Mouse (Mus musculus) heart, embryonic 13.5 days (tissue): Measurements from ENCODE around the gene Dyx1c1. TPM values are rescaled to one million over a fixed set of nuclear protein-coding genes. Genes with fewer than 3 reads are reported as not detected.

Source experiments
- ATAC-seq: fragments of 200-750 bp; cut with Nextera tagmentation; 2 replicates; pipeline ENCODE4 v1.8.0; 2017; ENCODE audit warnings: moderate TSS enrichment; ENCODE audit not compliant: insufficient number of reproducible peaks, low FRiP score, low TSS enrichment; ENCODE audit errors: extremely low read depth
- H3K27ac ChIP-seq: fragments of 300-500 bp; sonication (generic); replicated peaks from 2 replicates; pipeline ENCODE4 v1.5.1; 2015; ENCODE audit warnings: moderate library complexity, mild to moderate bottlenecking, inconsistent platforms
- H3K27me3 ChIP-seq: fragments of 300-500 bp; sonication (generic); replicated peaks from 2 replicates; pipeline ENCODE4 v1.6.1; 2015; ENCODE audit warnings: mild to moderate bottlenecking, inconsistent platforms
- H3K36me3 ChIP-seq: fragments of 300-500 bp; sonication (generic); 2 replicates; pipeline ENCODE4 v1.6.1; 2015; ENCODE audit warnings: mild to moderate bottlenecking, inconsistent platforms
- H3K4me1 ChIP-seq: fragments of 300-500 bp; sonication (generic); 2 replicates; pipeline ENCODE4 v1.6.1; 2015; ENCODE audit warnings: inconsistent platforms
- H3K4me2 ChIP-seq: fragments of 300-500 bp; sonication (generic); 2 replicates; pipeline ENCODE4 v1.6.1; 2015; ENCODE audit warnings: inconsistent platforms, mild to moderate bottlenecking, moderate library complexity
- H3K4me3 ChIP-seq: fragments of 300-500 bp; sonication (generic); 2 replicates; pipeline ENCODE4 v1.5.1; 2015; ENCODE audit warnings: moderate library complexity, mild to moderate bottlenecking, inconsistent platforms
- H3K9ac ChIP-seq: fragments of 300-500 bp; sonication (generic); 2 replicates; pipeline ENCODE4 v1.6.1; 2015; ENCODE audit warnings: inconsistent platforms, mild to moderate bottlenecking, moderate library complexity
- H3K9me3 ChIP-seq: fragments of 300-500 bp; sonication (generic); 2 replicates; pipeline ENCODE4 v1.6.1; 2016; ENCODE audit warnings: inconsistent platforms
- WGBS: fragments of 180-500 bp; shearing (Covaris S2); methylation state at CpG from one replicate; pipeline ENCODE4 v1.1.7; 2015; ENCODE audit warnings: mixed read lengths; 5-methylcytosine and 5-hydroxymethylcytosine counted together
- polyA plus RNA-seq: library from polyadenylated mRNA; unstranded; fragments of >200 nt; fragmentation: Nextera tagmentation; extraction: Ambion mirVana; gene quantifications from 2 replicates; pipeline ENCODE4 v1.2.1, GENCODE M21; 2015

The Dyx1c1 gene
- polyA plus RNA-seq, 1 experiment from 2014 or later = 0.88 TPM

- H3K27me3 ChIP-seq = no peaks in the 10 kb centered on the region
- 58% methylated on average over 3 of the region's 3 CpGs for WGBS
- no peak for ATAC-seq
These were observed 15.2 kb upstream of the Dyx1c1 start for GRCm38 (mm10) chr9:72943424-72943823.

GRCm38 (mm10) chr9:72944286-72944685 is 14.3 kb upstream of the Dyx1c1 start:
- 82% methylated on average over 13 of the region's 13 CpGs for WGBS
- Histone ChIP-seq H3K4me2 (no peak overlapping the region), H3K27ac (no peak overlapping the region), H3K9ac (no peak overlapping the region), H3K4me3 (no peak overlapping the region), H3K36me3 (peaks cover 37% of the 10 kb centered on the region), H3K4me1 (no peaks in the 10 kb centered on the region), H3K9me3 (peaks cover 7% of the 10 kb centered on the region), H3K27me3 (no peaks in the 10 kb centered on the region)
- no peak for ATAC-seq

More at GRCm38 (mm10) chr9:72943424-72943823, 15.2 kb upstream of the Dyx1c1 start:
- Histone ChIP-seq H3K36me3 (peaks cover 37% of the 10 kb centered on the region), H3K9me3 (peaks cover 7% of the 10 kb centered on the region), H3K4me2 (no peak overlapping the region), H3K9ac (no peak overlapping the region), H3K4me1 (no peaks in the 10 kb centered on the region), H3K27ac (no peak overlapping the region), H3K4me3 (no peak overlapping the region)

DNA sequence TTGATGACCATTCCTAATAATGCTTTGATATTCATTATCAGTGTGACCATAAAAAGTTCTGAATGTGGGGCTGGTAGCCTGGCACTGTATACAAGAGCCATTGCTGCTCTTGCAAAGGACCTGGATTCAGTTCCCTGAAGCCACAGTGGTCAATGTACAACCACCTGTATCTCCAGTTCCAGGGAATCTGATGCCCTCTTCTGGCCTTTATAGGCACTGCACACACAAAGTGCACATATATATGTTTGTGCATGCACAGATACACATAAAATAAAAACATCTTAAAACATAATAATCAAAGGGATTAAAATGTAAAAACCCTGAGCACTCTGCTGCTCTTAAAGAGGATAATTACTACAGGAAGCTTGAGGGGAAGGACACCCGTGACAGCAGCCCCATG is 11.6 kb upstream of the Dyx1c1 start:
- ATAC-seq = no peak
- Histone ChIP-seq H3K9ac (no peak overlapping the region), H3K36me3 (peaks cover 37% of the 10 kb centered on the region), H3K27ac (no peak overlapping the region), H3K9me3 (peaks cover 7% of the 10 kb centered on the region), H3K4me1 (no peaks in the 10 kb centered on the region), H3K4me3 (no peak overlapping the region), H3K27me3 (0 out of 2 replicates have a peak, but pooled peaks cover 3% of the 10 kb centered on the region), H3K4me2 (no peak overlapping the region)
- 91% methylated on average over 1 of the region's 1 CpGs for WGBS

- WGBS = 74% methylated on average over 7 of the region's 7 CpGs
- Histone ChIP-seq H3K4me3 (no peak overlapping the region), H3K4me1 (no peaks in the 10 kb centered on the region), H3K27me3 (0 out of 2 replicates have a peak, but pooled peaks cover 3% of the 10 kb centered on the region), H3K36me3 (peaks cover 26% of the 10 kb centered on the region), H3K9ac (no peak overlapping the region), H3K9me3 (peaks cover 7% of the 10 kb centered on the region), H3K4me2 (no peak overlapping the region), H3K27ac (no peak overlapping the region)
- no peak for ATAC-seq
These were observed 9.0 kb upstream of the Dyx1c1 start for GRCm38 (mm10) chr9:72949572-72949971.

GRCm38 (mm10) chr9:72954746-72955145 is 3.8 kb upstream of the Dyx1c1 start:
- no peaks in the 10 kb centered on the region for H3K9me3 ChIP-seq
- ATAC-seq = no peak
- no peaks in the 10 kb centered on the region for H3K36me3 ChIP-seq
- H3K4me3 ChIP-seq = no peak overlapping the region
- 0 out of 2 replicates have a peak, but pooled peaks cover 3% of the 10 kb centered on the region for H3K27me3 ChIP-seq
- H3K27ac ChIP-seq = no peak overlapping the region
- H3K4me2 ChIP-seq = no peak overlapping the region
- no peak overlapping the region for H3K9ac ChIP-seq
- 44% methylated on average over 2 of the region's 2 CpGs for WGBS
- H3K4me1 ChIP-seq = peaks cover 7% of the 10 kb centered on the region; the same call in 1 of the 2 replicates

DNA sequence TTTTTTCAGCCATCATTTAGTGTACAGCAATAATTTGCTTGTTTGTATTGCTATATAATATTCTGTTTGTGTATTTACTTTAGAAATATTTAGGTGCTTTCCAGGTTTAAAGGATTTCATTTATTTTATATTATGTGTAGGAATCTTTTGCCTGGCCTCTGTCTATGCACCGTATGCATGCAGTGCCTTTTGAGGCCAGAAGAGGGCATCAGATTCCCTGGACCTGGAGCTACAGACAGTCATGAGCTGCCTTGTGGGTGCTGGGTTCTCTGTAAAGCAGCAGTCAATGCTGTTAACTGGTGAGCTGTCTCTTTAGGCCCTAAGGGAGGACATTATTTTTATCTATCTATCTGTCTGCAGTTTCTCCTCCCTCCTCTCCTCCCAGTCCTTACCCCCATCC is 3.0 kb upstream of the Dyx1c1 start:
- H3K4me3 ChIP-seq = no peak overlapping the region
- H3K9ac ChIP-seq = no peak overlapping the region
- no peak overlapping the region for H3K4me2 ChIP-seq
- ATAC-seq = no peak
- no peaks in the 10 kb centered on the region for H3K36me3 ChIP-seq
- H3K27me3 ChIP-seq = 0 out of 2 replicates have a peak, but pooled peaks cover 3% of the 10 kb centered on the region
- WGBS = 29% methylated on average over 1 of the region's 1 CpGs
- peaks cover 7% of the 10 kb centered on the region; the same call in 1 of the 2 replicates for H3K4me1 ChIP-seq
- no peaks in the 10 kb centered on the region for H3K9me3 ChIP-seq
- no peak overlapping the region for H3K27ac ChIP-seq

GRCm38 (mm10) chr9:72961346-72961745 is 2.8 kb downstream of the Dyx1c1 start:
- Histone ChIP-seq H3K9ac (no peak overlapping the region), H3K9me3 (no peaks in the 10 kb centered on the region), H3K4me2 (no peak overlapping the region), H3K27ac (no peak overlapping the region), H3K36me3 (no peaks in the 10 kb centered on the region), H3K4me1 (peaks cover 7% of the 10 kb centered on the region; the same call in 1 of the 2 replicates), H3K4me3 (no peak overlapping the region), H3K27me3 (no peaks in the 10 kb centered on the region)
- no peak for ATAC-seq
- 51% methylated on average over 8 of the region's 8 CpGs for WGBS

- WGBS = 71% methylated on average over 15 of the region's 15 CpGs
These were observed 3.4 kb downstream of the Dyx1c1 start for GRCm38 (mm10) chr9:72961959-72962358.

DNA sequence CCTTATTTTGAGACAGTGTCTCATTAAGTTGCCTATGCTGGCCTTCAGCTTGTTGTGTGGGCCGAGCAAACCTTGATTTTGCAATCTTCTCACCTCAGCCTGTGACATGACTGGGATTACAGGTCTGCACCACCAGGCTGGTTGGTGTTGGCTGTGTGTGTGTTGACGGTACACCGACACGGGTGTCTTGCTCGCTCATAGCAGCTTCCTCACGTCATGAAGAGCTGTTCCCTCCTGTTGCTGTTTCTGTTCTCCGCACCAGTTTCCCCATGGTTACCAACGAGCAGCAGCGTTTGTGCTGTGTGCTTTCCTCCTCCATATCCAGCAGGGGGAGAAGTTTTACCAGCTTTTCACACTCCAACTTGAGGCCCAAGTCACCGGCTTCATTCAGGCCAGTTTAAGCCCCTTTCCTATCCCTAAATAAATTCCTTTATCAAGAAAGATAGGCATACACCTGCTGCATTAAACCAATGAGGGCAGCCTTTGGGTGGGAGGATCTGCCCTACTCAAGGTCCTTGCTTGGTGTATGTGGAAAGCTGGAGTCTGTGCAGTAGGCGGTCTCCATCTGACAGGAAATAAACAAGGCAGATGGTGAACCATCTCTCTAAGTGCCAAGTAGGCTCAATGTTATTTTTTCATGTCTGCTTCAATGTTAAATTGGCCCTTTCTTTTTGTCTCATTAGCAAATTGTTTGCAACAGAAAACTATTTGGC is 9.9 kb downstream of the Dyx1c1 start:
- Histone ChIP-seq H3K36me3 (no peaks in the 10 kb centered on the region), H3K4me3 (no peak overlapping the region), H3K4me1 (no peaks in the 10 kb centered on the region), H3K9me3 (no peaks in the 10 kb centered on the region), H3K27me3 (no peaks in the 10 kb centered on the region), H3K4me2 (0 out of 2 replicates have a peak overlapping the region, but pooled peaks have one; percentile 8), H3K27ac (no peak overlapping the region), H3K9ac (no peak overlapping the region)
- ATAC-seq = no peak
- 29% methylated on average over 11 of the region's 11 CpGs for WGBS

More at GRCm38 (mm10) chr9:72961959-72962358, 3.4 kb downstream of the Dyx1c1 start:
- Histone ChIP-seq H3K27ac (no peak overlapping the region), H3K27me3 (no peaks in the 10 kb centered on the region), H3K9me3 (no peaks in the 10 kb centered on the region), H3K36me3 (no peaks in the 10 kb centered on the region), H3K4me1 (peaks cover 7% of the 10 kb centered on the region; the same call in 1 of the 2 replicates), H3K9ac (no peak overlapping the region), H3K4me3 (no peak overlapping the region), H3K4me2 (no peak overlapping the region)
- no peak for ATAC-seq

GRCm38 (mm10) chr9:72969874-72970273 is 11.3 kb downstream of the Dyx1c1 start:
- ATAC-seq = no peak

GRCm38 (mm10) chr9:72972435-72972834 is 13.8 kb downstream of the Dyx1c1 start:
- 78% methylated on average over 5 of the region's 5 CpGs for WGBS
- no peak for ATAC-seq
- Histone ChIP-seq H3K4me3 (no peak overlapping the region), H3K4me2 (no peak overlapping the region), H3K4me1 (no peaks in the 10 kb centered on the region), H3K27ac (no peak overlapping the region), H3K9me3 (no peaks in the 10 kb centered on the region), H3K9ac (no peak overlapping the region), H3K36me3 (no peaks in the 10 kb centered on the region), H3K27me3 (no peaks in the 10 kb centered on the region)

More at GRCm38 (mm10) chr9:72969874-72970273, 11.3 kb downstream of the Dyx1c1 start:
- no peak overlapping the region for H3K27ac ChIP-seq
- H3K4me2 ChIP-seq = no peak overlapping the region
- no peaks in the 10 kb centered on the region for H3K4me1 ChIP-seq
- H3K36me3 ChIP-seq = no peaks in the 10 kb centered on the region
- H3K27me3 ChIP-seq = no peaks in the 10 kb centered on the region
- WGBS = 55% methylated on average over 7 of the region's 7 CpGs
- H3K4me3 ChIP-seq = no peak overlapping the region
- no peaks in the 10 kb centered on the region for H3K9me3 ChIP-seq
- no peak overlapping the region for H3K9ac ChIP-seq

DNA sequence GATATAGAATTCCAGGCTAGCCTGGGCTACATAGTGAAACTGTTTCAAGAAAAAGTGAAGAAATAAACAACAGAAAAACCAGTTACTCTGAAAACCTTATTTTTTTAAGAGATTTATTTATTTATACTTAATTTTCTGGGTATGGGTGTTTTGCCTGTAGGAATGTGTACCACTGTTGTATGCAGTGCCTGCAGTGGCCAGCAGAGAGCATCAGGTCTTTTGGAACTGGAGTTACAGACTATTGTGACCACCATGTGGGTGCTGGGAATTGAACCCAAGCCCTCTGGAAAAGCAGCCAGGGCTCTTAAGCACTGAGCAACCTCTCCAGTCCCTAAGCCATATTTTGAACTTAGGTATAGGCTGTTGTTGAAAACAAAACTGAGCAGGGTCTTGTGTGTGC is 14.4 kb downstream of the Dyx1c1 start:
- no peaks in the 10 kb centered on the region for H3K36me3 ChIP-seq
- H3K9ac ChIP-seq = no peak overlapping the region
- H3K27ac ChIP-seq = no peak overlapping the region
- no peak overlapping the region for H3K4me2 ChIP-seq
- no peaks in the 10 kb centered on the region for H3K4me1 ChIP-seq
- H3K4me3 ChIP-seq = no peak overlapping the region
- no peaks in the 10 kb centered on the region for H3K9me3 ChIP-seq
- no peak for ATAC-seq
- H3K27me3 ChIP-seq = no peaks in the 10 kb centered on the region
